Mouse (Mus musculus) T-helper 2 cell (primary cell): ENCODE data around the gene Vmn1r169.
"Not testable (repeated sequence)": the region's sequence is repeated elsewhere in the genome, so short reads cannot be mapped to it uniquely, and the experiment has no call there.

Experiments used
- in situ Hi-C: fragments of 300-600 bp; cut with MboI, MseI; formaldehyde crosslinking; loops from one replicate; pipeline ENCODE4 v1.15.1; 2025; ENCODE audit warnings: high pct_unique_total_duplicates

Vmn1r169 gene

GRCm38 (mm10) chr7:23575226-23575625 lies at the start of gene Vmn1r169:
Gene Vmn1r169 (plus strand): TSS chr7:23575526.
- in situ Hi-C loops, result not testable (repeated sequence)

- in situ Hi-C loops, result not testable (repeated sequence)
Measured at GRCm38 (mm10) chr7:23539432-23539831, 35.9 kb upstream of the Vmn1r169 start, which contains the start of gene Vmn1r168. Gene Vmn1r168 (plus strand): TSS chr7:23539732.

GRCm38 (mm10) chr7:23605875-23606274 lies 30.5 kb downstream of the Vmn1r169 start, which contains the start of gene Vmn1r170:
Gene Vmn1r170 (plus strand): TSS chr7:23606175.
- in situ Hi-C loops, result not testable (repeated sequence)
